Mouse (Mus musculus) intestine, embryonic 15.5 days (tissue): Measurements from ENCODE around the gene Zan. TPM values are rescaled to one million over a fixed set of nuclear protein-coding genes. Genes with fewer than 3 reads are reported as not detected.
A peak's percentile ranks its signal among the peaks of the same experiment; 100 is the strongest.

Source experiments
- ATAC-seq: fragments of 200-750 bp; cut with Nextera tagmentation; 2 replicates; pipeline ENCODE4 v1.8.0; 2017; ENCODE audit warnings: moderate TSS enrichment, moderate library complexity
- H3K27ac ChIP-seq: fragments of 300-500 bp; sonication (generic); 2 replicates; pipeline ENCODE4 v1.5.1; 2015; ENCODE audit warnings: mild to moderate bottlenecking, inconsistent platforms
- H3K27me3 ChIP-seq: fragments of 300-500 bp; sonication (generic); replicated peaks from 2 replicates; pipeline ENCODE4 v1.6.1; 2015; ENCODE audit warnings: inconsistent platforms
- H3K36me3 ChIP-seq: fragments of 300-500 bp; sonication (generic); 2 replicates; pipeline ENCODE4 v1.6.1; 2015; ENCODE audit warnings: inconsistent platforms
- H3K4me1 ChIP-seq: fragments of 300-500 bp; sonication (generic); replicated peaks from 2 replicates; pipeline ENCODE4 v1.6.1; 2015; ENCODE audit warnings: inconsistent platforms
- H3K4me2 ChIP-seq: fragments of 300-500 bp; sonication (generic); replicated peaks from 2 replicates; pipeline ENCODE4 v1.6.1; 2015; ENCODE audit warnings: mild to moderate bottlenecking, inconsistent platforms
- H3K4me3 ChIP-seq: fragments of 300-500 bp; sonication (generic); replicated peaks from 2 replicates; pipeline ENCODE4 v1.5.1; 2015; ENCODE audit warnings: inconsistent platforms
- H3K9ac ChIP-seq: fragments of 300-500 bp; sonication (generic); 2 replicates; pipeline ENCODE4 v1.6.1; 2015; ENCODE audit warnings: inconsistent platforms
- H3K9me3 ChIP-seq: fragments of 300-500 bp; sonication (generic); 2 replicates; pipeline ENCODE4 v1.6.1; 2016; ENCODE audit warnings: inconsistent platforms
- WGBS: fragments of 180-500 bp; shearing (Covaris S2); methylation state at CpG from one replicate; pipeline ENCODE4 v1.1.7; 2015; 5-methylcytosine and 5-hydroxymethylcytosine counted together
- polyA plus RNA-seq: library from polyadenylated mRNA; unstranded; fragments of >200 nt; fragmentation: Nextera tagmentation; extraction: Ambion mirVana; gene quantifications from 2 replicates; pipeline ENCODE4 v1.2.1, GENCODE M21; 2015

Gene Zan
- 0.52 and 0.93 TPM in 2 replicates for polyA plus RNA-seq

DNA sequence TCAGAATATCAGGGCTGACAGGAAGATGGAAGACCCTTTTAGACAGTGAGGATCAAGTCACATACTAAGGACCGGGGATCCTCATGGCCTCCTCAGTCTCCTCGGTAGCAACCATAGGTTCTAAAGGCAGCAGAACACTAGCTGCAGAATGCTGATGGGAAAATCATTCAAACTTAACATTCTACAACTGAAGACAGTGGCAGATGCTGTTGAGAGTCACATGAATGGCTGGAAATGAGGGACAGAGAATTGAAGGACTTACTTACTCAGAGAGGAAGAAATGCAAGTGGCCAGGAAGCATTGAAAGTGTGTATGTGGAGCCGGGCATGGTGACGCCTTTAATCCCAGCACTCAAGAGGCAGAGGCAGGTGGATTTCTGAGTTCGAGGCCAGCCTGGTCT lies at the start of gene Zan:
Zan (minus strand) TSS at position 101 of the 400 bp plus-strand sequence.
- H3K27me3 ChIP-seq = no peaks in the 10 kb centered on the region
- 0 out of 2 replicates have a peak, but pooled peaks cover 2% of the 10 kb centered on the region for H3K4me1 ChIP-seq
- H3K27ac ChIP-seq = no peak within 1 kb of the TSS
- H3K9me3 ChIP-seq = no peaks in the 10 kb centered on the region
- no peak for ATAC-seq
- no peak within 1 kb of the TSS for H3K9ac ChIP-seq
- WGBS = 89% methylated on average over 5 of the region's 5 CpGs
- no peaks in the 10 kb centered on the region for H3K36me3 ChIP-seq
- H3K4me3 ChIP-seq = no peak within 1 kb of the TSS
- no peak within 1 kb of the TSS for H3K4me2 ChIP-seq

DNA sequence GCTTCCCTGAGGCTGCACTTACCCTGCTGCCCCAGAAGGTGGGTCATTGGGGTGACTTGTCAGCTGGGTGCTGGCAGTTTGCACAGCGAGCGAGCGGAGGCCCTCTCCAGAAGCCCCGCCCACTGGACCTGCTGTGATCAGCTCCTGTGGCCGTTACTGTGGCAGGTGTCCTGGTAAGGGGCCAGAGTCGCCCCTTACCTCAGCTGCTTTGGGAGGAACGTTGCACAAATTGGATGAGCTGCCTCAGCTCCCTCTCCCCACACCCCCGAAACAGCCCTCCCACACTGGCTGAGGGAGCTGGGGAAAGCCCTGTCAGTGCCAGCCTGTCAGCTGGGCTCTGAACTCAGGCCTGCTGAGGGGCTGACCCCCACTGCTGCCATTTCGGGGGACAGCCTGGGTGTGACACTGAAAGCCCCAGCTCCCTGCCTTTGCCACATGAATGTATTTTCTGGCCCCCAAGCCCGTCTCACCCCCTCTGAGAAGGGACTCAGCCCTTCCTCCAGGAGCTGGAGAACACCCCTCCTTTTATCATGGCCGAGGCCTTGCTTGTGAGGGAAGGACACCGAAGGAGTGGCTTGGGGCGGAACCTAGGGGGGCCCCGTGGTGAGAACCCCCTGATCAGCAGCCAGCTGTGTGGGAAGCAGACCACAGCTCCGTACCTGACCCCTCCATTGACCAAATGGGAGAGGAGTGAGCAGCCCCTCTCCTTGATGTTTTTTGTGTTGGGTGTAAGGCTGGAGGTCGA lies 49.5 kb upstream of the Zan start:
- Histone ChIP-seq H3K36me3 (peaks cover 69% of the 10 kb centered on the region), H3K4me1 (peaks cover 34% of the 10 kb centered on the region), H3K4me2 (no peak overlapping the region), H3K27me3 (no peaks in the 10 kb centered on the region), H3K9me3 (no peaks in the 10 kb centered on the region), H3K27ac (peak overlapping the region; percentile 44; the same call in 1 of the 2 replicates), H3K9ac (no peak overlapping the region), H3K4me3 (no peak overlapping the region)
- ATAC-seq = peak; percentile 21; the same call in 1 of the 2 replicates
- WGBS = 49% methylated on average over 16 of the region's 16 CpGs

DNA sequence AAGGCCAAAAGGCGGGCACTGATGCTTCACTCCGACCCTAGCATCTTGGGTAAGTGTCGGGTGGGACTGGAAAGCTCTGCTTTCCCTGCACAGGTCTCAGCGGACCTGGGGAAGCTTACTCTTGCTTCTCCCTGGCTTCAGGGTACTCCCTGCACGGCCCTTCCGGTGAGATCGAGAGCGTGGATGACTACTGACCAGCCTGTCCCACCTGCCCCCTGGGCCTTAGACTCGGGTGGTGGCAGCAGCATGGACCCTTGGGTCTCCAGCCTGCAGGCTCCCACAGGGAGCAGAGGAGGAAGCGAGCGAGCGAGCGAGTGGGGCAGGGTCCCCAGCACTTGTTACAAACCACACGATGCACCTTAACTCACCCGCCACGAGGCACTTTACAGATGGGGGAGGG lies 48.6 kb upstream of the Zan start:
- H3K36me3 ChIP-seq = peaks cover 76% of the 10 kb centered on the region
- no peaks in the 10 kb centered on the region for H3K9me3 ChIP-seq
- H3K27me3 ChIP-seq = no peaks in the 10 kb centered on the region
- no peak overlapping the region for H3K27ac ChIP-seq
- peaks cover 30% of the 10 kb centered on the region for H3K4me1 ChIP-seq
- no peak overlapping the region for H3K4me3 ChIP-seq
- 69% methylated on average over 16 of the region's 16 CpGs for WGBS
- ATAC-seq = no peak
- H3K4me2 ChIP-seq = no peak overlapping the region
- H3K9ac ChIP-seq = no peak overlapping the region

DNA sequence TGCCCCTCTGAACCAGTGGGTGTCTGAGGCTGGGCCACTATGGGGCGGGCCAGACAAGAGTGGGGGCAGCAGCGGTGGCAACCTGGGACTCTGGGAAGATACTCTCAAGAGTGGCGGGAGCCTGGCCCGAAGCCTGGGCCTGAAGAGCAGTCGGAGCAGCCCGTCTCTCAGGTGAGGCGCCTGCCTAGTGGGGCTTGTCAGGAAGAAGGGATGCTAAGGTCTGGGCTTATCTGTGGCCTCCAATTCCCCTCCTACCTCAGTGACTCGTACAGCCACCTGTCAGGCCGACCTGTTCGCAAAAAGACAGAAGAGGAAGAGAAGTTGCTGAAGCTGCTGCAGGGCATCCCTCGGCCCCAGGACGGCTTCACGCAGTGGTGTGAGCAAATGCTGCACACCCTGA lies 47.8 kb upstream of the Zan start:
- ATAC-seq = no peak
- H3K36me3 ChIP-seq = peaks cover 82% of the 10 kb centered on the region
- H3K4me1 ChIP-seq = peaks cover 23% of the 10 kb centered on the region; the same call in 1 of the 2 replicates
- no peaks in the 10 kb centered on the region for H3K9me3 ChIP-seq
- no peaks in the 10 kb centered on the region for H3K27me3 ChIP-seq
- 84% methylated on average over 13 of the region's 13 CpGs for WGBS
- H3K4me3 ChIP-seq = no peak overlapping the region
- no peak overlapping the region for H3K9ac ChIP-seq
- H3K27ac ChIP-seq = no peak overlapping the region
- H3K4me2 ChIP-seq = no peak overlapping the region

DNA sequence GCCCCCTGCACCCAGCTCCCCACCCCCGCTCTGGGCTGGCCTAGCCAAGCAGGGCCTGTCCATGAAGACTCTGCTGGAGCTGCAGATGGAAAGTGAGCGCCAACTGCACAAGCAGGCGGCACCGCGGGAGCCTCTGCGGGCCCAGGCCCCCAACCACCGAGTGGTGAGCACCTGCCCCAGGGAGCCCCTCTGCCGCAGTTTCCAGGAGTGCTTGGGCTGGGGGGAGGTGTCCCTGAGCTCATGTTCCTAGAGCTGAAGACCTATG lies 47.3 kb upstream of the Zan start:
- H3K4me2 ChIP-seq = no peak overlapping the region
- H3K9me3 ChIP-seq = no peaks in the 10 kb centered on the region
- WGBS = 88% methylated on average over 8 of the region's 8 CpGs
- H3K9ac ChIP-seq = no peak overlapping the region
- no peak overlapping the region for H3K27ac ChIP-seq
- no peak overlapping the region for H3K4me3 ChIP-seq
- peaks cover 82% of the 10 kb centered on the region for H3K36me3 ChIP-seq
- H3K27me3 ChIP-seq = no peaks in the 10 kb centered on the region
- no peak for ATAC-seq
- H3K4me1 ChIP-seq = peaks cover 20% of the 10 kb centered on the region; the same call in 1 of the 2 replicates

DNA sequence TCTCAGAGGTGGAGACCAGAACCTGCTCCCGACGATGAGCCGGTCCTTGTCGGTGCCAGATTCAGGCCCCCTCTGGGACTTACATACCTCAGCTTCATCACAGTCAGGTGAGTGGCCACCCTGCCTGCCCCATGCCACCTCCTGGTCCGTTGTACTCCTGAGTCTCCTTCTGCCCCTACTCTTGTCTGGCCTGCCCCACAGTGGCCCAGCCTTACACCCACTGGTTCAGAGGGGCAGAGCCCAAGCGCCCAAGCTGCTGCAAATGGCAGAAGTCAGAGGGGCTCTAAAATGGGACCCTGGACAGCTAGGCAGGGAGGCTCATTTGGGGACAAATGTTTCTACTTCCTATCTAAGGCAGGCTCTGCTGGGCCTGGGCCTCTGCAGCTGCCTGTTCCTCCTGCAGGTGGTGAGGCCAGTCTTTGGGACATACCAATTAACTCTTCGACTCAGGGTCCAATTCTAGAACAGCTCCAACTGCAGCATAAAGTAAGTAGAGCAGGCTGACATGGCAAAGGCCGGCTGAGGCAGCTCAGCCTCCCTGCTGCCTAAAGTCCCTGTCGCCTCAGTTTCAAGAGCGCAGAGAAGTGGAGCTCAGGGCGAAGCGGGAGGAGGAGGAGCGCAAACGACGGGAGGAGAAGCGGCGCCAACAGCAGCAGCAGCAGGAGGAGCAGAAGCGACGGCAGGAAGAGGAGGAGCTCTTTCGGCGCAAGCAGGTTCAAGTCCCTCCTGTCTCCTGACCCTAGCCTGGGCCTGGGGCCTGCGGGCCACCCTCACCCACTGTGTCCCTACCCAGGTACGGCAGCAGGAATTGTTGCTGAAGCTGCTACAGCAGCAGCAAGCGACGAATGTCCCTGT lies 46.8 kb upstream of the Zan start:
- Histone ChIP-seq H3K27me3 (no peaks in the 10 kb centered on the region), H3K9me3 (no peaks in the 10 kb centered on the region), H3K27ac (no peak overlapping the region), H3K9ac (no peak overlapping the region), H3K4me1 (peaks cover 20% of the 10 kb centered on the region; the same call in 1 of the 2 replicates), H3K36me3 (peaks cover 82% of the 10 kb centered on the region), H3K4me2 (no peak overlapping the region), H3K4me3 (no peak overlapping the region)
- WGBS = 82% methylated on average over 25 of the region's 25 CpGs
- ATAC-seq = no peak

DNA sequence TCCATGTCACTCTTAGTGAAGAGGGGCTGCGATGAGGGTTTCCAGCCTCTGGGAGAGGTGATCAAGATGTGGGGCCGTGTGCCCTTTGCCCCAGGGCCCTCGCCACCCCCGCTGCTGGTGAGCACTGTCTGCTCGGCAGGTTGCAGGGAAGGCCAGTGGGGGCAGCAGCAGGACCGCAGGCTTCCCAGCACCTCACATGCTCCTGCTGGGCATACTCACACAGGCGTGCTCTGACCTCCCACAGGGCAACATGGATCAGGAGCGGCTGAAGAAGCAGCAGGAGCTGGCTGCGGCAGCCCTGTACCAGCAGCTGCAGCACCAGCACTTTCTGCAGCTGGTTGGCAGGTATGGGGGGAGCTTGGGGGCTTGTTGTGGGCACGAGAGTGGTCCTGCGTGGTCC lies 45.8 kb upstream of the Zan start:
- no peaks in the 10 kb centered on the region for H3K9me3 ChIP-seq
- no peak overlapping the region for H3K27ac ChIP-seq
- H3K4me2 ChIP-seq = no peak overlapping the region
- 81% methylated on average over 11 of the region's 11 CpGs for WGBS
- H3K27me3 ChIP-seq = no peaks in the 10 kb centered on the region
- H3K9ac ChIP-seq = no peak overlapping the region
- no peak for ATAC-seq
- H3K4me1 ChIP-seq = peaks cover 17% of the 10 kb centered on the region; the same call in 1 of the 2 replicates
- H3K4me3 ChIP-seq = no peak overlapping the region
- H3K36me3 ChIP-seq = peaks cover 73% of the 10 kb centered on the region

DNA sequence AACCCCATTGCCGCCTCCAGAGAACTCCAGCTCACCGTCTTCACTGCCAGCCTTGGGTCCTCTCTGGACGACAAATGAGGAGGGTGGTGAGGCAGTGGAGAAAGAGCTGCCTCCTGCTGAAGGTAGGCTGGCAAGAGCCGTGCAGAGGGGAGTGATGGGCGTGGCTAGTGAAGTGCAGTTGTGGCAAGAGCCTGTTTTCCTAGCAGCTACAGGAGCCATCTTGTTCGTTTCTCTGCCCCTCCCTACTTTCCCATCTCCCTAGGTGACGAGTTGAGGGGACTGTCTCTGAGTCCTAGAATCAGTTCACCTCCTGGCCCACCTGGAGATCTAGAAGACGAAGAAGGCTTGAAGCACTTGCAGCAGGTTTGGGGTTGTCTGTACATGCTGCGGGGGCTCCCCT lies 45.0 kb upstream of the Zan start:
- H3K27ac ChIP-seq = no peak overlapping the region
- ATAC-seq = no peak
- H3K27me3 ChIP-seq = no peaks in the 10 kb centered on the region
- no peak overlapping the region for H3K4me3 ChIP-seq
- WGBS = 72% methylated on average over 9 of the region's 9 CpGs
- peaks cover 72% of the 10 kb centered on the region for H3K36me3 ChIP-seq
- H3K9ac ChIP-seq = no peak overlapping the region
- peaks cover 13% of the 10 kb centered on the region; the same call in 1 of the 2 replicates for H3K4me1 ChIP-seq
- H3K9me3 ChIP-seq = no peaks in the 10 kb centered on the region
- H3K4me2 ChIP-seq = no peak overlapping the region

DNA sequence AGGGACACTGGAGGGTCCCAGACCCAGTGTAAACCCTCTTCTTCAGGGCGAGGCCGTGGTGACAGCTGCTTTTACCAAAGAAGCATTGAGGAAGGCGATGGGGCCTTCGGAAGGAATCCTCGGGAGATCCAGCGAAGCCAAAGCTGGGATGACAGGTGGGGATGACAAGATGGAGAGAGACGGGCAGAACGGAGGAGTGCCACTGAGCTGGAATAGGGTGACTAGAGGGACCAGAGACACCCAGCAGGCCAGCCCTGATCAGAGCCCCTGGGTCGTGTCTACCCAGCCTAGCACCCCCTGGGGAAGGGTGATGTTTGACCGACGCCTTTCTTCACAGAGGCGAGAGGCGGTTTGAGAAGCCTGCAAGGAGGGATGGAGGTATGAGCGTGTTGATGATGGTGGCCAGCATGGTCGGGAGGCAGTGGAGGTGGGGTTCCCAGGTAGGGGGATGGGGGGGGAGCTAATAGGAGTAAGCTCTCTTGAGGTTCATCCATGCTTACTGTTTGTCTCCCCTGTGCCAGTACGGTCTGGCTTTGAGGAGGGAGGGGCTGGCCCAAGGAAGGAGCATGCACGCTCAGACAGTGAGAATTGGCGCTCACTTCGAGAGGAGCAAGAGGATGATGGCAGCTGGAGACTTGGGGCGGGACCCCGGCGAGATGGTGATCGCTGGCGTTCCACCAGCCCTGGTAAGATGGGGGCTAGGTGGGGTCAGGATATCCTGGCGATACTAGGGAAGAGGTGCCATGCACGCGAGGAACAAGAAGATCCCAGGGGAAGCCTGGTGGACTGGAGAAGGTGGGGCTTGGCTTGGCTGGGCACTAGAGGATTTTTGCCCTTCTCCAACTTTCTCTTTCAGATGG lies 43.1 kb upstream of the Zan start:
- H3K27ac ChIP-seq = no peak overlapping the region
- no peak for ATAC-seq
- no peaks in the 10 kb centered on the region for H3K9me3 ChIP-seq
- WGBS = 90% methylated on average over 27 of the region's 27 CpGs
- H3K4me2 ChIP-seq = no peak overlapping the region
- H3K4me1 ChIP-seq = no peaks in the 10 kb centered on the region
- no peak overlapping the region for H3K4me3 ChIP-seq
- no peaks in the 10 kb centered on the region for H3K27me3 ChIP-seq
- peaks cover 62% of the 10 kb centered on the region for H3K36me3 ChIP-seq
- no peak overlapping the region for H3K9ac ChIP-seq

DNA sequence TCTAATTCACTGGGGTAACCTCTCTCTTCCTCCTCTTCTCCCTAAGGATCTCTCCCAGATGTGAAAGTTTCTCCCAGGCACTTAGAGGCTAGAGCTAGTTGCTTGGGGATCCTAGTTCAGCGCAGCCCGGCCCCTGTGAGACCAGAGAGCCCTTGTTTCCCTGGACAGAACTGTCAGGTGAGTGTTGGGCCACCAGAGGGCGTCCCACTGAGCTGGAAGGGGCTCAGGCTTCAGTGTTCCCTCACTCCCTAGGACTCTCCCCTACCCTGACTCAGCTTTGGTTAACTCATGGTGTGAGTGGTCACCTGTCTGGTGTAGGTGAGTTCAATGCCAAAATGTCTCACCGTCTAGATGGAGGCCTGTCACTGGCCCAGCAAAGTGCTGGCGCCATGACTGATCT lies 41.6 kb upstream of the Zan start, which contains the start of gene Gigyf1:
Gigyf1 (plus strand) TSS at position 113 of the 400 bp plus-strand sequence.
- no peak within 1 kb of the TSS for H3K4me3 ChIP-seq
- no peak for ATAC-seq
- peaks cover 52% of the 10 kb centered on the region for H3K36me3 ChIP-seq

DNA sequence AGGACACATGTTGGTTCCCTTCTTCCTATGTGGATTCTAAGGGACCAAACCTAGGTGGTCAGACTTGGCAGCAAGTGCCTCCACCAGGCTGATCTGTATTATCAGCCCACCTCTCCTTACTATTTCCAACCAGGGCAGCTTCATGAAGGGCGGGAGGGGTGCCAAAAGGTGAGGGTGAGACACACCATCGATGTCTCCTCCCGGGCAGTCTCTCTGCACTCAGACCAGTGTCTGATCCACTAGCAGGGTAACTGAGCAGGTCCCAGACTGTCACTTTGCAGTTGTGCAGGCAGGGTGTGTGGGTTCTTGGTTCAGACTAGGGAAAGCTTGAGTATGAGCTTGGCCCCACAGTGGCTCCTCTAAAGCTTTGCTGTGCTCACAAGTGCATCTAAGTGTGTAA lies 37.9 kb upstream of the Zan start:
- WGBS = 90% methylated on average over 3 of the region's 3 CpGs

More for the DNA sequence above, 41.6 kb upstream of the Zan start, which contains the start of gene Gigyf1:
- H3K9ac ChIP-seq = no peak within 1 kb of the TSS
- no peaks in the 10 kb centered on the region for H3K27me3 ChIP-seq
- whole genome bisulfite sequencing = 74% methylated on average over 5 of the region's 5 CpGs
- H3K4me1 ChIP-seq = 0 out of 2 replicates have a peak, but pooled peaks cover 3% of the 10 kb centered on the region
- no peak within 1 kb of the TSS for H3K4me2 ChIP-seq
- H3K27ac ChIP-seq = no peak within 1 kb of the TSS
- H3K9me3 ChIP-seq = no peaks in the 10 kb centered on the region

More for the DNA sequence above, 37.9 kb upstream of the Zan start:
- peaks cover 23% of the 10 kb centered on the region for H3K4me1 ChIP-seq
- H3K27me3 ChIP-seq = no peaks in the 10 kb centered on the region
- no peak overlapping the region for H3K4me2 ChIP-seq
- no peak overlapping the region for H3K27ac ChIP-seq
- no peak for ATAC-seq
- peaks cover 24% of the 10 kb centered on the region for H3K36me3 ChIP-seq
- no peaks in the 10 kb centered on the region for H3K9me3 ChIP-seq
- H3K9ac ChIP-seq = peak overlapping the region; percentile 1; the same call in 1 of the 2 replicates
- H3K4me3 ChIP-seq = no peak overlapping the region
